Mouse (Mus musculus) central nervous system, embryonic 14 days (tissue): ENCODE data around the gene Tmem191c. TPM values are rescaled to one million over a fixed set of nuclear protein-coding genes. Genes with fewer than 3 reads are reported as not detected.

ENCODE experiments used
- polyA plus RNA-seq: library from polyadenylated mRNA; depleted of rRNA; stranded (reverse); fragments of >200 nt; gene quantifications from 2 replicates; pipeline ENCODE4 v1.2.3, GENCODE M21; 2012; rRNA removed

Gene Tmem191c
- polyA plus RNA-seq: 57.6 and 69.3 TPM in 2 replicates

GRCm38 (mm10) chr16:17275721-17276120 is at the start of gene Tmem191c:
Tmem191c (plus strand) TSS chr16:17276077.

GRCm38 (mm10) chr16:17232794-17233701 is 42.8 kb upstream of the Tmem191c start, which contains the start of gene Hic2:
Hic2 (plus strand) TSS chr16:17233572.

GRCm38 (mm10) chr16:17331116-17331515 is 55.2 kb downstream of the Tmem191c start, which contains the start of gene Serpind1:
Serpind1 (plus strand) TSS chr16:17331371.

Other genes with a start within 250 kb of the Tmem191c start
- 68.7 and 87.2 TPM in 2 replicates for gene Ypel1, start 206.4 kb upstream of the Tmem191c start, polyA plus RNA-seq
- 147 and 154 TPM in 2 replicates for gene Ppil2, start 164.8 kb upstream of the Tmem191c start, polyA plus RNA-seq
- 42.5 and 55.1 TPM in 2 replicates for gene 2610318N02Rik, start 150.9 kb upstream of the Tmem191c start, polyA plus RNA-seq
- 22.4 and 26.5 TPM in 2 replicates for gene Sdf2l1, start 143.7 kb upstream of the Tmem191c start, polyA plus RNA-seq
- 41.3 and 46.8 TPM in 2 replicates for gene Ydjc, start 131.5 kb upstream of the Tmem191c start, polyA plus RNA-seq
- 4.1 and 5.1 TPM in 2 replicates for gene Ccdc116, start 128.8 kb upstream of the Tmem191c start, polyA plus RNA-seq
- gene Ube2l3, start 73.4 kb upstream of the Tmem191c start, polyA plus RNA-seq: 121 and 126 TPM in 2 replicates
- gene Rimbp3, start 67.5 kb upstream of the Tmem191c start, polyA plus RNA-seq: 1.2 and 1.3 TPM in 2 replicates
- gene Hic2, start 42.5 kb upstream of the Tmem191c start, polyA plus RNA-seq: 13.1 and 14.2 TPM in 2 replicates
- 1.1 and 1.5 TPM in 2 replicates for gene Serpind1, start 55.3 kb downstream of the Tmem191c start, polyA plus RNA-seq
- gene Snap29, start 129.9 kb downstream of the Tmem191c start, polyA plus RNA-seq: 12.6 and 13.4 TPM in 2 replicates
- 131 and 133 TPM in 2 replicates for gene Pi4ka, start 130.2 kb downstream of the Tmem191c start, polyA plus RNA-seq
- gene Crkl, start 175.9 kb downstream of the Tmem191c start, polyA plus RNA-seq: 33.8 and 39.8 TPM in 2 replicates
- 16.5 and 20.2 TPM in 2 replicates for gene Aifm3, start 213.5 kb downstream of the Tmem191c start, polyA plus RNA-seq
- gene Lztr1, start 232.6 kb downstream of the Tmem191c start, polyA plus RNA-seq: 264 and 273 TPM in 2 replicates